Mouse (Mus musculus) monocyte, adult 5-6 weeks (primary cell): Measurements from ENCODE around the gene Ankrd60. TPM values are rescaled to one million over a fixed set of nuclear protein-coding genes. Genes with fewer than 3 reads are reported as not detected.
A peak's percentile ranks its signal among the peaks of the same experiment; 100 is the strongest.

Source experiments
- ATAC-seq: fragments of 153-309, 156-312 bp; replicated peaks from 2 replicates; pipeline ENCODE4 v1.8.0; 2017; ENCODE audit warnings: mild to moderate bottlenecking; ENCODE audit not compliant: low TSS enrichment, insufficient number of reproducible peaks, severe bottlenecking, poor library complexity, low FRiP score
- total RNA-seq: library from RNA; stranded (forward); fragments of 200-1000, 200-491, 200-594 nt; gene quantifications from 3 replicates; pipeline ENCODE4 v1.2.3, GENCODE M21; 2017

The Ankrd60 gene
- total RNA-seq: not detected in 3 replicates

- no peak for ATAC-seq
Observed at GRCm38 (mm10) chr2:173577669-173578557, at the start of gene Ankrd60. Gene Ankrd60, minus strand, starts transcription at chr2:173578365.

GRCm38 (mm10) chr2:173625786-173626185 is 47.6 kb upstream of the Ankrd60 start:
- ATAC-seq: no peak

GRCm38 (mm10) chr2:173624667-173625066 is 46.5 kb upstream of the Ankrd60 start:
- ATAC-seq: no peak

- ATAC-seq: no peak
Observed at GRCm38 (mm10) chr2:173622173-173622601, 44.0 kb upstream of the Ankrd60 start.

- no peak for ATAC-seq
Observed at GRCm38 (mm10) chr2:173620645-173621044, 42.5 kb upstream of the Ankrd60 start.

- no peak for ATAC-seq
Observed at GRCm38 (mm10) chr2:173619132-173619531, 41.0 kb upstream of the Ankrd60 start.

GRCm38 (mm10) chr2:173616156-173616555 is 38.0 kb upstream of the Ankrd60 start:
- ATAC-seq: no peak

- ATAC-seq: no peak
Observed at GRCm38 (mm10) chr2:173615378-173616081, 37.4 kb upstream of the Ankrd60 start.

GRCm38 (mm10) chr2:173608020-173608958 is 30.1 kb upstream of the Ankrd60 start:
- no peak for ATAC-seq

- ATAC-seq: no peak
Observed at GRCm38 (mm10) chr2:173606415-173606804, 28.2 kb upstream of the Ankrd60 start.

- ATAC-seq: peak; percentile 81; the same call in 1 of the 2 replicates
Observed at GRCm38 (mm10) chr2:173605713-173606414, 27.7 kb upstream of the Ankrd60 start.

- ATAC-seq: no peak
Observed at GRCm38 (mm10) chr2:173601861-173602260, 23.7 kb upstream of the Ankrd60 start.

GRCm38 (mm10) chr2:173595374-173595781 is 17.2 kb upstream of the Ankrd60 start:
- no peak; the same call in 1 of the 2 replicates for ATAC-seq

- ATAC-seq: no peak
Observed at GRCm38 (mm10) chr2:173594313-173595063, 16.3 kb upstream of the Ankrd60 start.

- ATAC-seq: no peak
Observed at GRCm38 (mm10) chr2:173593841-173594240, 15.7 kb upstream of the Ankrd60 start.

- ATAC-seq: no peak
Observed at GRCm38 (mm10) chr2:173592781-173593180, 14.6 kb upstream of the Ankrd60 start.

- no peak for ATAC-seq
Observed at GRCm38 (mm10) chr2:173587411-173587810, 9.2 kb upstream of the Ankrd60 start.
